Mouse (Mus musculus) olfactory bulb, adult 2 months (tissue): ENCODE data around the gene Exoc2.

Source experiments
- CTCF ChIP-seq: fragments of 200-500 bp; IDR thresholded peaks from 2 replicates; pipeline ENCODE4 v1.5.1; 2012; ENCODE audit warnings: low read depth, mild to moderate bottlenecking, low read length, moderate library complexity; ENCODE audit not compliant: insufficient read depth
- POLR2A ChIP-seq: fragments of 200-500 bp; IDR thresholded peaks from 2 replicates; pipeline ENCODE4 v1.6.1; 2012; ENCODE audit warnings: mild to moderate bottlenecking, low read depth, low read length, moderate library complexity; ENCODE audit not compliant: insufficient read depth

GRCm38 (mm10) chr13:30947129-30947528 is 26.8 kb downstream of the Exoc2 start:
- no peak for TF ChIP-seq POLR2A
- TF ChIP-seq CTCF: no peak
